Mouse (Mus musculus) CH12.LX (cell line): ENCODE measurements at regions not wholly inside any gene's neighbourhood (a gene's known extent, or its start where the extent isn't known, plus 50 kb on each side); places are given as distances from the start of the nearest gene placed in this dataset.

Experiments
- DNase-seq: peaks from one replicate; pipeline ENCODE4 v3.0.0-alpha.2; 2013; ENCODE audit errors: extremely low read depth
- H3K27ac ChIP-seq: 2 replicates; pipeline ENCODE4 v1.5.1; 2012; ENCODE audit warnings: low read depth, mild to moderate bottlenecking, control low read depth, moderate library complexity; ENCODE audit not compliant: insufficient read depth
- H3K27me3 ChIP-seq: replicated peaks from 2 replicates; pipeline ENCODE3; 2012; ENCODE audit warnings: inconsistent platforms
- H3K36me3 ChIP-seq, 2 experiments: replicated peaks in 1 of 2; 2 replicates each; pipeline versions ENCODE3 to v1.6.1; 2012; ENCODE audit warnings: inconsistent platforms in 1 of 2, low read length in 1 of 2, mild to moderate bottlenecking in 1 of 2, mixed read lengths in 1 of 2, moderate library complexity in 1 of 2; ENCODE audit not compliant: control insufficient read depth in 1 of 2, insufficient read depth in 1 of 2
- H3K4me1 ChIP-seq, 2 experiments: 2 replicates each; pipeline ENCODE4 v1.6.1; 2012; ENCODE audit warnings: inconsistent platforms in 1 of 2, moderate library complexity in 1 of 2; ENCODE audit not compliant: insufficient read depth in 2 of 2, control insufficient read depth in 1 of 2
- H3K4me2 ChIP-seq: 2 replicates; pipeline ENCODE4 v1.6.1; 2012; ENCODE audit warnings: low read depth, mild to moderate bottlenecking, control low read depth; ENCODE audit not compliant: poor library complexity, insufficient read depth, severe bottlenecking
- H3K4me3 ChIP-seq, 3 experiments: fragments of 150-350 bp in 1 of 3; sonication (generic) in 1 of 3; replicated peaks in 1 of 3; 2 replicates each; pipeline versions ENCODE3 to v1.5.1; 2011 to 2012; ENCODE audit warnings: low read depth in 2 of 3, low read length in 2 of 3, mild to moderate bottlenecking in 2 of 3, moderate library complexity in 2 of 3, control low read depth in 1 of 3, improper control_type of control experiment in 1 of 3, inconsistent platforms in 1 of 3, mixed read lengths in 1 of 3; ENCODE audit not compliant: poor library complexity in 1 of 3
- H3K79me2 ChIP-seq: replicated peaks from 2 replicates; pipeline ENCODE4 v1.6.1; 2012; ENCODE audit warnings: mild to moderate bottlenecking, moderate library complexity; ENCODE audit not compliant: control insufficient read depth, poor library complexity, insufficient read depth, severe bottlenecking; ENCODE audit errors: extremely low read depth
- H3K9ac ChIP-seq: 2 replicates; pipeline ENCODE4 v1.6.1; 2012; ENCODE audit warnings: low read depth, mild to moderate bottlenecking, control low read depth, moderate library complexity; ENCODE audit not compliant: insufficient read depth
- H3K9me3 ChIP-seq: replicated peaks from 2 replicates; pipeline ENCODE3; 2012; ENCODE audit warnings: low read length, inconsistent platforms, mixed read lengths
- CHD1 ChIP-seq: IDR thresholded peaks from 2 replicates; pipeline ENCODE4 v1.6.1; 2012; ENCODE audit warnings: low read depth, low read length, improper control_type of control experiment, inconsistent platforms
- CHD2 ChIP-seq: IDR thresholded peaks from 2 replicates; pipeline ENCODE4 v1.6.1; 2011; ENCODE audit warnings: low read length, improper control_type of control experiment
- CTCF ChIP-seq, 2 experiments: IDR thresholded peaks in 1 of 2; conservative IDR thresholded peaks in 1 of 2; 2 replicates each; pipeline ENCODE4 v1.5.1; 2011 to 2012; ENCODE audit warnings: low read depth in 2 of 2, low read length in 2 of 2, improper control_type of control experiment in 1 of 2, inconsistent platforms in 1 of 2, mild to moderate bottlenecking in 1 of 2, moderate library complexity in 1 of 2
- E2F4 ChIP-seq: IDR thresholded peaks from 2 replicates; pipeline ENCODE4 v1.6.1; 2011; ENCODE audit warnings: low read depth, low read length, improper control_type of control experiment; ENCODE audit not compliant: insufficient replicate concordance
- ELF1 ChIP-seq: IDR thresholded peaks from 2 replicates; pipeline ENCODE4 v1.6.1; 2014; ENCODE audit warnings: low read depth, mild to moderate bottlenecking, inconsistent platforms, low read length, improper control_type of control experiment
- EP300 ChIP-seq: IDR thresholded peaks from 2 replicates; pipeline ENCODE4 v1.6.1; 2011; ENCODE audit warnings: low read length, improper control_type of control experiment
- ETS1 ChIP-seq: conservative IDR thresholded peaks from 2 replicates; pipeline ENCODE4 v1.6.1; 2012; ENCODE audit warnings: low read depth, mild to moderate bottlenecking, inconsistent platforms, low read length, improper control_type of control experiment, moderate library complexity
- GABPA ChIP-seq: IDR thresholded peaks from 2 replicates; pipeline ENCODE4 v1.6.1; 2012; ENCODE audit warnings: low read depth, low read length, improper control_type of control experiment, inconsistent platforms; ENCODE audit not compliant: insufficient replicate concordance
- JUND ChIP-seq: conservative IDR thresholded peaks from 2 replicates; pipeline ENCODE4 v1.6.1; 2011; ENCODE audit warnings: low read depth, low read length, improper control_type of control experiment
- KAT2A ChIP-seq: IDR thresholded peaks from 2 replicates; pipeline ENCODE4 v1.6.1; 2012; ENCODE audit warnings: low read length, improper control_type of control experiment, inconsistent platforms; ENCODE audit not compliant: insufficient replicate concordance
- MAFK ChIP-seq: IDR thresholded peaks from 2 replicates; pipeline ENCODE4 v1.6.1; 2011; ENCODE audit warnings: low read length, improper control_type of control experiment; ENCODE audit not compliant: insufficient replicate concordance
- MAX ChIP-seq: IDR thresholded peaks from 2 replicates; pipeline ENCODE4 v1.6.1; 2011; ENCODE audit warnings: low read length, improper control_type of control experiment
- MXI1 ChIP-seq: IDR thresholded peaks from 2 replicates; pipeline ENCODE4 v1.6.1; 2011; ENCODE audit warnings: mild to moderate bottlenecking, low read depth, low read length, improper control_type of control experiment
- NELFE ChIP-seq: IDR thresholded peaks from 2 replicates; pipeline ENCODE4 v1.6.1; 2011; ENCODE audit warnings: low read depth, low read length, improper control_type of control experiment
- PAX5 ChIP-seq: IDR thresholded peaks from 2 replicates; pipeline ENCODE4 v1.6.1; 2012; ENCODE audit warnings: low read length, inconsistent platforms, mixed read lengths
- SIN3A ChIP-seq: IDR thresholded peaks from 2 replicates; pipeline ENCODE4 v1.6.1; 2012; ENCODE audit warnings: low read length, improper control_type of control experiment, inconsistent platforms
- SMC3 ChIP-seq: IDR thresholded peaks from 2 replicates; pipeline ENCODE4 v1.6.1; 2011; ENCODE audit warnings: low read depth, low read length, improper control_type of control experiment
- TBP ChIP-seq: conservative IDR thresholded peaks from 2 replicates; pipeline ENCODE4 v1.6.1; 2011; ENCODE audit warnings: low read depth, low read length, improper control_type of control experiment
- UBTF ChIP-seq: IDR thresholded peaks from 2 replicates; pipeline ENCODE4 v1.6.1; 2012; ENCODE audit warnings: low read depth, mild to moderate bottlenecking, inconsistent platforms, low read length, improper control_type of control experiment, moderate library complexity
- USF2 ChIP-seq: conservative IDR thresholded peaks from 2 replicates; pipeline ENCODE4 v1.6.1; 2011; ENCODE audit warnings: low read depth, low read length, improper control_type of control experiment
- ZKSCAN1 ChIP-seq: IDR thresholded peaks from 2 replicates; pipeline ENCODE4 v1.6.1; 2012; ENCODE audit warnings: low read depth, inconsistent platforms, low read length, improper control_type of control experiment, borderline replicate concordance
- ZNF384 ChIP-seq: IDR thresholded peaks from 2 replicates; pipeline ENCODE4 v1.6.1; 2012; ENCODE audit warnings: low read depth, low read length, improper control_type of control experiment, inconsistent platforms
- dilution Hi-C: fragments of 300-500 bp; cut with MboI; formaldehyde crosslinking; loops from 2 replicates; pipeline ENCODE4 v1.14.3; 2020; ENCODE audit warnings: low sequenced_read_pairs; ENCODE audit not compliant: extremely low pct_unique_long_range_greater_than_20kb, extremely low pct_ligation_motif_present
- in situ Hi-C: fragments of 300-500 bp; cut with MboI; formaldehyde crosslinking; loops from 3 replicates; pipeline ENCODE4 v1.14.3; 2019; ENCODE audit warnings: low sequenced_read_pairs, low pct_ligation_motif_present, low pct_unique_long_range_greater_than_20kb, mixed read lengths

- Histone ChIP-seq H3K36me3 (no peaks in the 10 kb centered on the region), H3K4me2 (no peak overlapping the region), H3K79me2 (no peaks in the 10 kb centered on the region), H3K27ac (no peak overlapping the region), H3K9ac (no peak overlapping the region), H3K4me1 (peaks cover 0 to 5% of the 10 kb centered on the region in 2 experiments; a peak in 1 of 4 replicates), H3K9me3 (no peaks in the 10 kb centered on the region), H3K4me3 (no peak overlapping the region), H3K27me3 (no peaks in the 10 kb centered on the region)
- no peak for DNase-seq
- dilution Hi-C loops (no loop called here), in situ Hi-C loops (no loop called here)
- TF ChIP-seq MAFK (no peak), MAX (no peak), MXI1 (no peak), SMC3 (no peak), UBTF (no peak), ZNF384 (no peak), USF2 (no peak), JUND (no peak), ETS1 (no peak), ELF1 (no peak), KAT2A (no peak), TBP (no peak), CHD1 (no peak)
Measured at GRCm38 (mm10) chr8:34521316-34521715, 409.8 kb upstream of the Gm10131 start.

DNA sequence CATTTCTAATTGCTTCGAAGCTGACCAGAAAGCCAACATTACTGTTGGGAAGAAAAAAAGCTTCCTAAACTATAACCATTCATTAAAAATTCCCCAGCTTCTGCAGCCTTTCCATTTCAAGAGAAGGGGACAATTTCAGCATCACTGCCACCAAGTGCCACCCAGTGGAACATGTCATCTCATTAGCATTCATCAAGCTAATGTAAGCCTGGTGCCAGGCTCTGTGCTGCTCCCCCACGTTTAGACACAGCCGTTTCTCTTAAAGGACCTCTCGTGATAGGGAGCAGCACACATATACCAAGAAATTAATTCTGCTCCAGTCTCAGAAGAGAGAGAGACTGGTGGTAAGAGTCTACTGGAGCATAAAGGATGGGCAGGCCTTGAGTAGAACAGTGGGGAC, 409.1 kb upstream of the Gm10131 start:
- no peaks in the 10 kb centered on the region for H3K36me3 ChIP-seq
- H3K27me3 ChIP-seq: no peaks in the 10 kb centered on the region
- H3K4me2 ChIP-seq: no peak overlapping the region
- no peak overlapping the region for H3K9ac ChIP-seq
- H3K79me2 ChIP-seq: no peaks in the 10 kb centered on the region
- TF ChIP-seq CHD2 (no peak), ZKSCAN1 (no peak), ZNF384 (no peak), GABPA (no peak), ELF1 (no peak), E2F4 (no peak), CTCF (conservative IDR thresholded peaks at IDR 0.05 in 1 of 2, IDR thresholded peaks at IDR 0.05 in 1 of 2; ENCODE audit: low read depth in 2 of 2, low read length in 2 of 2) (no peak), ETS1 (no peak), NELFE (no peak), SMC3 (no peak), EP300 (no peak), PAX5 (no peak), SIN3A (no peak)
- dilution Hi-C loops: no loop called here
- in situ Hi-C loops: no loop called here
- no peaks in the 10 kb centered on the region for H3K9me3 ChIP-seq
- H3K27ac ChIP-seq: no peak overlapping the region
- no peak for DNase-seq
- H3K4me1 ChIP-seq: peaks cover 0 to 5% of the 10 kb centered on the region in 2 experiments; a peak in 1 of 4 replicates
- H3K4me3 ChIP-seq: no peak overlapping the region
